Mouse (Mus musculus) bone marrow, adult 2 months (tissue): Measurements from ENCODE around the gene Ghitm.

Experiments
- CTCF ChIP-seq: fragments of 200-500 bp; IDR thresholded peaks from 2 replicates; pipeline ENCODE4 v1.5.1; 2011; ENCODE audit warnings: low read length, control low read depth; ENCODE audit not compliant: control insufficient read depth, insufficient read depth
- POLR2A ChIP-seq: fragments of 200-500 bp; IDR thresholded peaks from 2 replicates; pipeline ENCODE4 v1.6.1; 2011; ENCODE audit warnings: low read depth, mild to moderate bottlenecking, control low read depth, low read length, borderline replicate concordance; ENCODE audit not compliant: control insufficient read depth

GRCm38 (mm10) chr14:37095556-37095955 is 39.5 kb downstream of the Ghitm start:
- no peak for TF ChIP-seq CTCF
- no peak for TF ChIP-seq POLR2A
